Mouse (Mus musculus) midbrain, embryonic 10.5 days (tissue): ENCODE results near the gene Cntd1. TPM values are rescaled to one million over a fixed set of nuclear protein-coding genes. Genes with fewer than 3 reads are reported as not detected.
A peak's percentile ranks its signal among the peaks of the same experiment; 100 is the strongest.
"Not testable (repeated sequence)": the region's sequence is repeated elsewhere in the genome, so short reads cannot be mapped to it uniquely, and the experiment has no call there.

Experiments
- DNase-seq: peaks from one replicate; pipeline ENCODE4 v3.0.0-alpha.2; 2017; ENCODE audit warnings: low spot score
- H3K27ac ChIP-seq: fragments of 300-500 bp; sonication (generic); replicated peaks from 2 replicates; pipeline ENCODE4 v1.5.1; 2016; ENCODE audit warnings: mild to moderate bottlenecking
- H3K27me3 ChIP-seq: fragments of 300-500 bp; sonication (generic); 2 replicates; pipeline ENCODE4 v1.6.1; 2016; ENCODE audit warnings: low read depth, mild to moderate bottlenecking; ENCODE audit not compliant: poor library complexity, severe bottlenecking
- H3K36me3 ChIP-seq: fragments of 300-500 bp; sonication (generic); 2 replicates; pipeline ENCODE4 v1.6.1; 2016; ENCODE audit warnings: mild to moderate bottlenecking, moderate library complexity
- H3K4me1 ChIP-seq: fragments of 300-500 bp; sonication (generic); 2 replicates; pipeline ENCODE4 v1.6.1; 2016
- H3K4me3 ChIP-seq: fragments of 300-500 bp; sonication (generic); 2 replicates; pipeline ENCODE4 v1.5.1; 2016; ENCODE audit warnings: mild to moderate bottlenecking, moderate library complexity
- H3K9me3 ChIP-seq: fragments of 300-500 bp; sonication (generic); replicated peaks from 2 replicates; pipeline ENCODE4 v1.6.1; 2016; ENCODE audit warnings: mild to moderate bottlenecking
- WGBS: fragments of 180-500 bp; shearing (Covaris S2); methylation state at CpG from one replicate; pipeline ENCODE4 v1.1.7; 2016; 5-methylcytosine and 5-hydroxymethylcytosine counted together
- polyA plus RNA-seq: library from polyadenylated mRNA; unstranded; fragments of >200 nt; fragmentation: Nextera tagmentation; extraction: Ambion mirVana; gene quantifications from 2 replicates; pipeline ENCODE4 v1.2.1, GENCODE M21; 2016

Gene Cntd1
- polyA plus RNA-seq, 1 experiment from 2014 or later = 1.8 TPM

GRCm38 (mm10) chr11:101311083-101311482, 32.3 kb downstream of the Cntd1 start:
- no peaks in the 10 kb centered on the region for H3K9me3 ChIP-seq
- H3K27ac ChIP-seq = no peak overlapping the region
- H3K4me3 ChIP-seq = no peak overlapping the region
- peaks cover 5% of the 10 kb centered on the region; the same call in 1 of the 2 replicates for H3K4me1 ChIP-seq
- no peak for DNase-seq
- H3K36me3 ChIP-seq = no peaks in the 10 kb centered on the region
- 85% methylated on average over 3 of the region's 3 CpGs for WGBS
- H3K27me3 ChIP-seq = no peaks in the 10 kb centered on the region

GRCm38 (mm10) chr11:101312150-101312549, 33.3 kb downstream of the Cntd1 start:
- no peak overlapping the region for H3K27ac ChIP-seq
- H3K36me3 ChIP-seq = no peaks in the 10 kb centered on the region
- H3K27me3 ChIP-seq = no peaks in the 10 kb centered on the region
- no peaks in the 10 kb centered on the region for H3K9me3 ChIP-seq
- no peak for DNase-seq
- WGBS = 84% methylated on average over 3 of the region's 3 CpGs
- H3K4me1 ChIP-seq = peaks cover 12% of the 10 kb centered on the region
- H3K4me3 ChIP-seq = no peak overlapping the region

- Histone ChIP-seq H3K27ac (no peak overlapping the region), H3K36me3 (peaks cover 21% of the 10 kb centered on the region), H3K9me3 (no peaks in the 10 kb centered on the region), H3K4me3 (no peak overlapping the region), H3K27me3 (no peaks in the 10 kb centered on the region), H3K4me1 (peaks cover 21% of the 10 kb centered on the region)
- DNase-seq = no peak
- WGBS = 89% methylated on average over 1 of the region's 1 CpGs
Measured at GRCm38 (mm10) chr11:101314567-101314966, 35.8 kb downstream of the Cntd1 start.

- Histone ChIP-seq H3K4me3 (peak overlapping the region; percentile 99), H3K27ac (peak overlapping the region; percentile 90), H3K9me3 (no peaks in the 10 kb centered on the region), H3K36me3 (peaks cover 27% of the 10 kb centered on the region), H3K27me3 (no peaks in the 10 kb centered on the region), H3K4me1 (peaks cover 21% of the 10 kb centered on the region)
- no peak for DNase-seq
- WGBS = 85% methylated on average over 8 of the region's 8 CpGs
Measured at GRCm38 (mm10) chr11:101315082-101315650, 36.4 kb downstream of the Cntd1 start.

DNA sequence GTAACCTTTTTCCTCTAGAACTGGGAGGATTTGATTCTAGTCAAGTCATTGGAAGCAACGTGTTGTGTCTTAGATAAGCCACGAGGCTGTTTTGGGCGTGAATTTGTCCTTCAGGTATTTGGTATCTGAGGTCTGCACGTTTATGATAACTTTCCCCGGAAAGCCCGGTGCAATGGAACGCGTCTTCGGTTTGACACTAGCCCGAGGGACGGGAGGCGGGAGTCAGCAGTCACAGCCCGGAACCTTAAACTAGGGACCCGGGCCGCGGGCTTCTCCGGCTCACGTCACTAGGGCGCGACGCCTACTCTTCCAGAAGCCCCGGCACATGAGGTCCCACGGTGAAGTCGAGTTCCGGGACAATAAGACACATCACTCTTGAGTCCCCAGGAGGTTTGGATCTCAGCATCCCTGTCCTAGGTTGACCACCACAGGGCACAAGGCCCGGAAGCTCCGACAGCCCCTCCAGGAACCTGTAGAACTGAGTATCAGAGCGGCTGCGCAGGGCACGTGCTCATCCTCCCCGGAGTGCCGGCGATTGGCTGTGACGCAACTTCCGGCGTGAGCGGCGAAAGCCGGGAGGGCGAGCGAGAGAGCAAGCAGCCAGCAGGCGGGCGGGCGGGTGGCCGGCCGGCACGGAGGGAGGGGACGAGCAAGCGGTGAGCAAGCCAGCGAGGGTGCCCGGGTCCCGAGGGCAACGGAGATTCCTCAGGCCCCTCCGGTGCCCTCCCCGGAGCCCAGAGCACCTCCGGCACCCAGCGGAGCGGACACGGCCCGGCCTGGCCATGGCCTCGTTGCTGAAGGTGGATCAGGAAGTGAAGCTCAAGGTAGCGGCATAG, 37.1 kb downstream of the Cntd1 start, which contains the start of gene Psme3:
Gene Psme3 (plus strand): TSS at position 549 of the 836 bp plus-strand sequence.
- Histone ChIP-seq H3K36me3 (peaks cover 34% of the 10 kb centered on the region), H3K4me3 (peak within 1 kb of the TSS; percentile 99), H3K27ac (peak within 1 kb of the TSS; percentile 90), H3K27me3 (no peaks in the 10 kb centered on the region), H3K4me1 (peaks cover 21% of the 10 kb centered on the region), H3K9me3 (no peaks in the 10 kb centered on the region)
- peak; percentile 96 for DNase-seq
- WGBS = under 1% methylated on average over 62 of the region's 62 CpGs

DNA sequence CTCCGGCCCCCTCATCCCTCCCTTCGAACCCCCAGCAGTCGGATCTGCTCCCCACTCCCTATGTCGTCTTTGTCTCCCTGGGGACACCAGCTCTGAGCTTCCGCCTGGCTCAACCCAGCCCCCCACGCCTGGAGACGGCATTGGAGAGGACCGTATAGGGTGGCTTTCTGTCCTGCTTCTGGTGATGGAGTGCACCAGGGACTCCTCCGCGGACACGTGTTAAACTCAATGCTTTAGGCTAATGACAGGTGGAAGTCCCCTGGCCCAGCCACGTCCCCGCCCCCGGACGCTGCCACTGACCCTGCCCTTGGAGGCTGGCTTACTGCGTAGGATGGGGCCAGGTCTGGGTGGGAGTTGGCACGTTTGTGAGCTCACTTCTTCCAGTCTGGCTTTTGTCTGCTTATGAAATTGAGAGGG, 37.7 kb downstream of the Cntd1 start:
- Histone ChIP-seq H3K4me1 (peaks cover 21% of the 10 kb centered on the region), H3K27me3 (no peaks in the 10 kb centered on the region), H3K27ac (peak overlapping the region; percentile 90), H3K4me3 (peak overlapping the region; percentile 99), H3K36me3 (peaks cover 40% of the 10 kb centered on the region), H3K9me3 (no peaks in the 10 kb centered on the region)
- no peak for DNase-seq
- WGBS = under 1% methylated on average over 17 of the region's 17 CpGs

DNA sequence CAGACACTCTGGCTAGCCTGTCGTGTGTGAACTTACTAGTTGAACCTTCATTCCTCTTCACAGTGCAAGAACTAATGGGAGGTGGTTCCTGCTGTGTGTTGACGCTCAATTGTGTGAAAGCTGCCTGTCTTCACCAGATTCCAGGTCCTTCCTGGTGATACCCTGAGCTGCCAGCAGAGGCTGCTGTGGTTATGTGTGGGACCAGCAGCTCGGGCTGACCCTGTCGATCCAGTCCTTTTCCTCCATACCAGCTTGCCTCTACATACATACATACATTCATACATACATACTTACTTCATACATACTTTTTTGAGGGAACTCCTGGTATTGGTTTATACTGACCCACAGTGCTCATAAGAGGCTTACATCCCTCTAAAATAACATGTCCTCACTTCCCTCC, 44.8 kb downstream of the Cntd1 start:
- no peaks in the 10 kb centered on the region for H3K9me3 ChIP-seq
- no peak overlapping the region for H3K27ac ChIP-seq
- H3K4me3 ChIP-seq = no peak overlapping the region
- H3K27me3 ChIP-seq = no peaks in the 10 kb centered on the region
- H3K4me1 ChIP-seq = no peaks in the 10 kb centered on the region
- peak; percentile 68 for DNase-seq
- 18% methylated on average over 4 of the region's 4 CpGs for WGBS
- peaks cover 81% of the 10 kb centered on the region for H3K36me3 ChIP-seq

GRCm38 (mm10) chr11:101324763-101325162, 46.0 kb downstream of the Cntd1 start, which contains the start of gene Aoc2:
Gene Aoc2, plus strand, starts transcription at chr11:101325063.
- Histone ChIP-seq H3K27ac (no peak within 1 kb of the TSS), H3K27me3 (no peaks in the 10 kb centered on the region), H3K4me1 (no peaks in the 10 kb centered on the region), H3K9me3 (no peaks in the 10 kb centered on the region), H3K36me3 (peaks cover 70% of the 10 kb centered on the region), H3K4me3 (no peak within 1 kb of the TSS)
- 94% methylated on average over 5 of the region's 5 CpGs for WGBS
- DNase-seq = no peak

GRCm38 (mm10) chr11:101325201-101325600, 46.4 kb downstream of the Cntd1 start:
- not testable (repeated sequence) for H3K9me3 ChIP-seq, H3K4me3 ChIP-seq, DNase-seq, H3K27me3 ChIP-seq, H3K4me1 ChIP-seq, H3K27ac ChIP-seq
- H3K36me3 ChIP-seq = peaks cover 65% of the 10 kb centered on the region
- 97% methylated on average over 11 of the region's 11 CpGs for WGBS

DNA sequence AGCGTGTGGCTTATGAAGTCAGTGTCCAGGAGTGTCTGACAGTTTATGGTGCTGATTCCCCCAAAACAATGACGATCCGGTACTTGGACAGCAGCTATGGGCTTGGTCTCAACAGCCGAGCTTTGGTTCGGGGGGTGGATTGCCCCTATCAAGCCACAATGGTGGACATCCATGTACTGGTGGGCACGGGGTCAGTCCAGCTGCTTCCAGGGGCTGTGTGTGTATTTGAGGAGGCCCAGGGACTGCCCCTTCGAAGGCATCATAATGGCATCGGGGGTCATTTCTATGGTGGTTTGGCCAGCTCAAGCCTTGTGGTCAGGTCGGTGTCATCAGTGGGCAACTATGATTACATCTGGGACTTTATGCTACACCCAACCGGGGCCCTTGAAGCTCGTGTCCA, 47.3 kb downstream of the Cntd1 start:
- no peak for DNase-seq
- Histone ChIP-seq H3K27me3 (no peaks in the 10 kb centered on the region), H3K27ac (no peak overlapping the region), H3K4me3 (no peak overlapping the region), H3K4me1 (peaks cover 4% of the 10 kb centered on the region; the same call in 1 of the 2 replicates), H3K9me3 (no peaks in the 10 kb centered on the region), H3K36me3 (peaks cover 56% of the 10 kb centered on the region)
- 88% methylated on average over 11 of the region's 11 CpGs for WGBS

DNA sequence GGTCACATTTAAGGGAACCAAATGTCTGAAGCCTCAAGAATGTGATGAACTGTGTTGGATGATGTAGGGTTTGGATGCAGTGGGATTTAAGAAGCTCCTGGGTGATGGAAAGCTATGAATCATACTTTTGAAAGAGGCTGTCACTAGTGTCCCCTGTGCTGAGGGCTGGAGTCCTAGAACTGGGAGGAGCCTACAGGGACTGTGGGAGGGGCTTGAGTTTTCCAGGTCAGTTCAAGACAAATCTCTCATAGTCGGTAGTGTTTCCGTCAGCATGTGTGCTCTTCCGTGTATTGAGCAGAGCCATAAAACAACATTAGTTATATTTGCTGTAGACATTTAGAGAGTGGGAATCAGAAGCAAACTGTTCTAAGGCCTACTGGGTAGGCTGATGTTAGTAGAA, 48.5 kb downstream of the Cntd1 start:
- WGBS = 61% methylated on average over 3 of the region's 3 CpGs
- H3K36me3 ChIP-seq = peaks cover 44% of the 10 kb centered on the region

GRCm38 (mm10) chr11:101328941-101329635, 50.3 kb downstream of the Cntd1 start:
- Histone ChIP-seq H3K4me3 (no peak overlapping the region), H3K27ac (no peak overlapping the region)
- 90% methylated on average over 6 of the region's 6 CpGs for WGBS

More for the DNA sequence above, 48.5 kb downstream of the Cntd1 start:
- no peaks in the 10 kb centered on the region for H3K27me3 ChIP-seq
- no peak overlapping the region for H3K27ac ChIP-seq
- no peak overlapping the region for H3K4me3 ChIP-seq
- peaks cover 4% of the 10 kb centered on the region; the same call in 1 of the 2 replicates for H3K4me1 ChIP-seq
- no peak for DNase-seq
- no peaks in the 10 kb centered on the region for H3K9me3 ChIP-seq

More at GRCm38 (mm10) chr11:101328941-101329635, 50.3 kb downstream of the Cntd1 start:
- Histone ChIP-seq H3K9me3 (no peaks in the 10 kb centered on the region), H3K27me3 (no peaks in the 10 kb centered on the region), H3K4me1 (peaks cover 14% of the 10 kb centered on the region), H3K36me3 (peaks cover 26% of the 10 kb centered on the region)
- no peak for DNase-seq
